Comparison of ENCODE assay signal across 18 mouse cellular contexts in genomic region chr17:63225959-63226358, GRCm38 (mm10).
"Had no signal": no experiment of that assay in that cellular context is flagged by ENCODE, and none has a peak within 500 bp of the region (broad histone marks: within the 10 kb centered on the region; RNA-seq: fewer than 3 reads in every experiment).

No protein-coding gene starts in this region.

- H3K27ac ChIP-seq: midbrain, embryonic 10.5 days; midbrain, embryonic 12.5 days; neural tube, embryonic 13.5 days; neural tube, embryonic 15.5 days had no signal

- H3K27me3 ChIP-seq: midbrain, embryonic 12.5 days; neural tube, embryonic 13.5 days; neural tube, embryonic 15.5 days had no signal

- H3K4me3 ChIP-seq: midbrain, embryonic 10.5 days; midbrain, embryonic 12.5 days; myocyte; neural tube, embryonic 13.5 days; neural tube, embryonic 15.5 days had no signal

- DNase-seq: lung, embryonic 14.5 days; lung, postnatal 10 days; lung, postnatal 4 days; midbrain, embryonic 14.5 days; retina, postnatal 1 day; right cerebral cortex, adult 18-20 months; right cerebral cortex, postnatal 25 days; right cerebral cortex, postnatal 4 days; spleen, adult 18-20 months; thymus, adult 18-20 months; thymus, postnatal 14 days; thymus, postnatal 36 days had no signal

- H3K36me3 ChIP-seq: midbrain, embryonic 10.5 days; midbrain, embryonic 12.5 days; neural tube, embryonic 13.5 days; neural tube, embryonic 15.5 days had no signal

- H3K9ac ChIP-seq: lung, embryonic 14.5 days; midbrain, embryonic 12.5 days; neural tube, embryonic 13.5 days; neural tube, embryonic 15.5 days had no signal

- H3K4me2 ChIP-seq: lung, embryonic 14.5 days; midbrain, embryonic 12.5 days; neural tube, embryonic 13.5 days; neural tube, embryonic 15.5 days had no signal

- H3K9me3 ChIP-seq: midbrain, embryonic 10.5 days; midbrain, embryonic 12.5 days; neural tube, embryonic 13.5 days; neural tube, embryonic 15.5 days had no signal

- ATAC-seq: midbrain, embryonic 16.5 days had no signal
